Mouse (Mus musculus) thymus, adult 2 months (tissue): Measurements from ENCODE around the gene Vac14. TPM values are rescaled to one million over a fixed set of nuclear protein-coding genes. Genes with fewer than 3 reads are reported as not detected.
A peak's percentile ranks its signal among the peaks of the same experiment; 100 is the strongest.

Experiments
- DNase-seq: peaks from one replicate; pipeline ENCODE4 v3.0.0; 2021
- H3K27ac ChIP-seq: fragments of 200-500 bp; 2 replicates; pipeline ENCODE4 v1.5.1; 2012; ENCODE audit warnings: low read length, control low read depth; ENCODE audit not compliant: control insufficient read depth, insufficient read depth
- H3K27me3 ChIP-seq: fragments of 200-500 bp; 2 replicates; pipeline ENCODE4 v1.6.1; 2012; ENCODE audit warnings: mild to moderate bottlenecking, low read length, moderate library complexity, mixed read lengths; ENCODE audit not compliant: control insufficient read depth, insufficient read depth
- H3K36me3 ChIP-seq: fragments of 200-500 bp; 2 replicates; pipeline ENCODE4 v1.6.1; 2012; ENCODE audit warnings: mild to moderate bottlenecking, low read length, moderate library complexity; ENCODE audit not compliant: control insufficient read depth, insufficient read depth
- H3K4me1 ChIP-seq: fragments of 200-500 bp; replicated peaks from 2 replicates; pipeline ENCODE4 v1.6.1; 2012; ENCODE audit warnings: low read length; ENCODE audit not compliant: control insufficient read depth, insufficient read depth
- H3K4me3 ChIP-seq: fragments of 200-500 bp; 2 replicates; pipeline ENCODE4 v1.5.1; 2012; ENCODE audit warnings: mild to moderate bottlenecking, low read length, control low read depth, moderate library complexity; ENCODE audit not compliant: control insufficient read depth, insufficient read depth
- CTCF ChIP-seq: fragments of 200-500 bp; IDR thresholded peaks from 2 replicates; pipeline ENCODE4 v1.5.1; 2012; ENCODE audit warnings: mild to moderate bottlenecking, control low read depth, low read length, moderate library complexity, borderline replicate concordance; ENCODE audit not compliant: control insufficient read depth, poor library complexity, insufficient read depth; ENCODE audit errors: extremely low read depth
- POLR2A ChIP-seq: fragments of 200-500 bp; IDR thresholded peaks from 2 replicates; pipeline ENCODE4 v1.6.1; 2012; ENCODE audit warnings: mild to moderate bottlenecking, low read length, control low read depth, moderate library complexity; ENCODE audit not compliant: control insufficient read depth, poor library complexity, insufficient read depth; ENCODE audit errors: extremely low read depth
- WGBS: fragments of 180-500 bp; shearing (Covaris S2); methylation state at CpG from one replicate; pipeline ENCODE4 v1.1.7; 2018; 5-methylcytosine and 5-hydroxymethylcytosine counted together
- polyA plus RNA-seq: library from polyadenylated mRNA; depleted of rRNA; stranded (reverse); fragments of >200 nt; gene quantifications from 2 replicates; pipeline ENCODE4 v1.2.3, GENCODE M21; 2012

Vac14 gene
- polyA plus RNA-seq, 1 experiment: 59.4 TPM

GRCm38 (mm10) chr8:110741816-110742451 lies 123.5 kb downstream of the Vac14 start:
- 88% methylated on average over 15 of the region's 15 CpGs for whole genome bisulfite sequencing
- Histone ChIP-seq H3K27ac (no peak overlapping the region), H3K27me3 (no peaks in the 10 kb centered on the region), H3K36me3 (no peaks in the 10 kb centered on the region), H3K4me1 (no peaks in the 10 kb centered on the region), H3K4me3 (no peak overlapping the region)
- TF ChIP-seq POLR2A: no peak
- no peak for TF ChIP-seq CTCF
- no peak for DNase-seq

- Histone ChIP-seq H3K27ac (no peak overlapping the region), H3K4me1 (no peaks in the 10 kb centered on the region), H3K27me3 (no peaks in the 10 kb centered on the region), H3K4me3 (no peak overlapping the region), H3K36me3 (no peaks in the 10 kb centered on the region)
- TF ChIP-seq CTCF: no peak
- TF ChIP-seq POLR2A: no peak
- no peak for DNase-seq
- WGBS: 93% methylated on average over 5 of the region's 5 CpGs
These were observed 124.0 kb downstream of the Vac14 start for GRCm38 (mm10) chr8:110742452-110742818.

GRCm38 (mm10) chr8:110745162-110745561 lies 126.8 kb downstream of the Vac14 start:
- H3K27ac ChIP-seq: no peak overlapping the region
- H3K27me3 ChIP-seq: no peaks in the 10 kb centered on the region
- H3K4me3 ChIP-seq: no peak overlapping the region
- no peaks in the 10 kb centered on the region for H3K36me3 ChIP-seq
- no peak for TF ChIP-seq POLR2A
- no peak for TF ChIP-seq CTCF
- WGBS: 98% methylated on average over 10 of the region's 10 CpGs
- DNase-seq: no peak
- no peaks in the 10 kb centered on the region for H3K4me1 ChIP-seq

- TF ChIP-seq CTCF: no peak
- TF ChIP-seq POLR2A: no peak
- no peaks in the 10 kb centered on the region for H3K27me3 ChIP-seq
- no peak overlapping the region for H3K4me3 ChIP-seq
- DNase-seq: no peak
- H3K36me3 ChIP-seq: no peaks in the 10 kb centered on the region
- 84% methylated on average over 9 of the region's 9 CpGs for WGBS
- no peaks in the 10 kb centered on the region for H3K4me1 ChIP-seq
- H3K27ac ChIP-seq: no peak overlapping the region
These were observed 128.3 kb downstream of the Vac14 start for GRCm38 (mm10) chr8:110746661-110747060.

- no peak for TF ChIP-seq POLR2A
- TF ChIP-seq CTCF: no peak
- no peak overlapping the region for H3K4me3 ChIP-seq
- 61% methylated on average over 10 of the region's 10 CpGs for WGBS
- no peak overlapping the region for H3K27ac ChIP-seq
- DNase-seq: peak; percentile 54
- H3K36me3 ChIP-seq: no peaks in the 10 kb centered on the region
- no peaks in the 10 kb centered on the region for H3K27me3 ChIP-seq
- H3K4me1 ChIP-seq: no peaks in the 10 kb centered on the region
These were observed 131.2 kb downstream of the Vac14 start for GRCm38 (mm10) chr8:110749500-110750170.

- Histone ChIP-seq H3K4me3 (no peak overlapping the region), H3K27ac (no peak overlapping the region), H3K36me3 (no peaks in the 10 kb centered on the region), H3K27me3 (no peaks in the 10 kb centered on the region), H3K4me1 (no peaks in the 10 kb centered on the region)
- no peak for DNase-seq
- TF ChIP-seq CTCF (no peak), POLR2A (no peak)
- WGBS: 60% methylated on average over 13 of the region's 13 CpGs
These were observed 131.9 kb downstream of the Vac14 start for GRCm38 (mm10) chr8:110750269-110750668.

- Histone ChIP-seq H3K4me1 (no peaks in the 10 kb centered on the region), H3K36me3 (no peaks in the 10 kb centered on the region), H3K4me3 (no peak overlapping the region), H3K27ac (no peak overlapping the region), H3K27me3 (no peaks in the 10 kb centered on the region)
- TF ChIP-seq CTCF (no peak), POLR2A (no peak)
- WGBS: 95% methylated on average over 5 of the region's 5 CpGs
- DNase-seq: no peak
These were observed 133.1 kb downstream of the Vac14 start for GRCm38 (mm10) chr8:110751490-110751889.
